Mouse (Mus musculus): ENCODE results near the gene Atrip. TPM values are rescaled to one million over a fixed set of nuclear protein-coding genes. Genes with fewer than 3 reads are reported as not detected.
A peak's percentile ranks its signal among the peaks of the same experiment; 100 is the strongest.

Atrip gene
- total RNA-seq, 2 experiments from 2014 or later = 25.0 to 31.9 TPM

- no peak overlapping the region for H3K4me3 ChIP-seq
- no peak for DNase-seq (ENCODE audit: low spot score in 2 of 2)
- TF ChIP-seq CTCF (conservative IDR thresholded peaks at IDR 0.05) = no peak
- H3K27ac ChIP-seq = no peak overlapping the region
Measured at GRCm38 (mm10) chr9:109107341-109107740, 33.4 kb upstream of the Atrip start.

- no peak overlapping the region for H3K4me3 ChIP-seq
- peak overlapping the region; percentile 51; the same call in 1 of the 2 replicates for H3K27ac ChIP-seq
- TF ChIP-seq CTCF (conservative IDR thresholded peaks at IDR 0.05) = no peak
- DNase-seq (ENCODE audit: low spot score in 2 of 2) = no peak
Measured at GRCm38 (mm10) chr9:109105648-109106047, 31.7 kb upstream of the Atrip start.

GRCm38 (mm10) chr9:109105011-109105410 lies 31.1 kb upstream of the Atrip start:
- Histone ChIP-seq H3K27ac (peak overlapping the region; percentile 51; the same call in 1 of the 2 replicates), H3K4me3 (no peak overlapping the region)
- DNase-seq (ENCODE audit: low spot score in 2 of 2) = peak in 1 of 2 experiments; percentile 58
- no peak for TF ChIP-seq CTCF (conservative IDR thresholded peaks at IDR 0.05)

GRCm38 (mm10) chr9:109104083-109104482 lies 30.2 kb upstream of the Atrip start:
- no peak for DNase-seq (ENCODE audit: low spot score in 2 of 2)
- no peak overlapping the region for H3K4me3 ChIP-seq
- TF ChIP-seq CTCF (conservative IDR thresholded peaks at IDR 0.05) = no peak
- H3K27ac ChIP-seq = no peak overlapping the region; the same call in 1 of the 2 replicates

- no peak for TF ChIP-seq CTCF (conservative IDR thresholded peaks at IDR 0.05)
- H3K27ac ChIP-seq = 0 out of 2 replicates have a peak overlapping the region, but pooled peaks have one; percentile 18
- H3K4me3 ChIP-seq = no peak overlapping the region
- no peak for DNase-seq (ENCODE audit: low spot score in 2 of 2)
Measured at GRCm38 (mm10) chr9:109103250-109103649, 29.3 kb upstream of the Atrip start.

- Histone ChIP-seq H3K4me3 (no peak overlapping the region), H3K27ac (no peak overlapping the region)
- no peak for TF ChIP-seq CTCF (conservative IDR thresholded peaks at IDR 0.05)
- no peak for DNase-seq (ENCODE audit: low spot score in 2 of 2)
Measured at GRCm38 (mm10) chr9:109102541-109102940, 28.6 kb upstream of the Atrip start.

GRCm38 (mm10) chr9:109101933-109102445 lies 28.1 kb upstream of the Atrip start:
- Histone ChIP-seq H3K27ac (no peak overlapping the region), H3K4me3 (no peak overlapping the region)
- no peak for TF ChIP-seq CTCF (conservative IDR thresholded peaks at IDR 0.05)
- no peak for DNase-seq (ENCODE audit: low spot score in 2 of 2)

GRCm38 (mm10) chr9:109100307-109100928 lies 26.5 kb upstream of the Atrip start:
- H3K4me3 ChIP-seq = no peak overlapping the region
- H3K27ac ChIP-seq = peak overlapping the region; percentile 39; the same call in 1 of the 2 replicates
- no peak for TF ChIP-seq CTCF (conservative IDR thresholded peaks at IDR 0.05)
- no peak for DNase-seq (ENCODE audit: low spot score in 2 of 2)

GRCm38 (mm10) chr9:109098969-109099368 lies 25.0 kb upstream of the Atrip start:
- DNase-seq (ENCODE audit: low spot score in 2 of 2) = peak; percentile 48 to 49
- TF ChIP-seq CTCF (conservative IDR thresholded peaks at IDR 0.05) = no peak
- peak overlapping the region; percentile 89 for H3K27ac ChIP-seq
- H3K4me3 ChIP-seq = peak overlapping the region; percentile 35

- Histone ChIP-seq H3K27ac (peak overlapping the region; percentile 89), H3K4me3 (peak overlapping the region; percentile 35)
- no peak for DNase-seq (ENCODE audit: low spot score in 2 of 2)
- no peak for TF ChIP-seq CTCF (conservative IDR thresholded peaks at IDR 0.05)
Measured at GRCm38 (mm10) chr9:109098366-109098765, 24.4 kb upstream of the Atrip start.

- DNase-seq (ENCODE audit: low spot score in 2 of 2) = peak; percentile 74 to 89
- peak; percentile 28 for TF ChIP-seq CTCF (conservative IDR thresholded peaks at IDR 0.05)
- Histone ChIP-seq H3K4me3 (peak overlapping the region; percentile 35), H3K27ac (peak overlapping the region; percentile 91)
Measured at GRCm38 (mm10) chr9:109097831-109098230, 23.9 kb upstream of the Atrip start.

GRCm38 (mm10) chr9:109097291-109097690 lies 23.4 kb upstream of the Atrip start:
- Histone ChIP-seq H3K27ac (peak overlapping the region; percentile 91), H3K4me3 (peak overlapping the region; percentile 83)
- no peak for DNase-seq (ENCODE audit: low spot score in 2 of 2)
- no peak for TF ChIP-seq CTCF (conservative IDR thresholded peaks at IDR 0.05)

- TF ChIP-seq CTCF (conservative IDR thresholded peaks at IDR 0.05) = no peak
- Histone ChIP-seq H3K4me3 (peak overlapping the region; percentile 83), H3K27ac (peak overlapping the region; percentile 91)
- DNase-seq (ENCODE audit: low spot score in 2 of 2) = no peak
Measured at GRCm38 (mm10) chr9:109096856-109097255, 22.9 kb upstream of the Atrip start.

- Histone ChIP-seq H3K27ac (peak overlapping the region; percentile 91), H3K4me3 (peak overlapping the region; percentile 83)
- no peak for TF ChIP-seq CTCF (conservative IDR thresholded peaks at IDR 0.05)
- no peak for DNase-seq (ENCODE audit: low spot score in 2 of 2)
Measured at GRCm38 (mm10) chr9:109096251-109096661, 22.3 kb upstream of the Atrip start.

Measured in layer of hippocampus, adult 2 months (tissue).